Comparison of ENCODE assay signal across 7 mouse cellular contexts in the genomic region with DNA sequence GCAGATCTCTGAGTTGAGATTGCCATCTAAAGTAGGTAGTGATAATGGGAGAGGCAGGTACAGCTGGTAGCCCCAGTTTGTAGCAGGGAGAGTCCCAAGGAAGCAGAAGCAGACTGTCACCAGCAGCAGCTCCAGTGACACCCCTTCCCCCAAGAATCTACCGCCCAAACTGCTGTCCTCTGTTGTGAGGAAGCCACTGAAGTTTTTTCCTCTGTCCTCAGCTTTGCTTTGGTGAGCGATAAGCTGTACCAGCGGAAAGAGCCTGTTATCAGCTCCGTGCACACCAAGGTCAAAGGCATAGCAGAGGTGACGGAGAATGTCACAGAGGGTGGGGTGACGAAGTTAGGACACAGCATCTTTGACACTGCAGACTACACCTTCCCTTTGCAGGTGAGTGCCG. TPM values are rescaled to one million over a fixed set of nuclear protein-coding genes. Genes with fewer than 3 reads are reported as not detected.
DNase-seq lines count a peak whose midpoint lies in the region; ATAC-seq lines count a peak whose summit lies in the region.

No protein-coding gene starts in this region.

- DNase-seq in ovary, adult 18-20 months (ENCODE audit: low spot score), result peak; percentile 20
- no peak for DNase-seq in ovary, postnatal 36 days (ENCODE audit: low spot score)
- peak; percentile 29 to 35 for DNase-seq in spleen, postnatal 36 days (ENCODE audit: low spot score in 2 of 2)
- DNase-seq in urinary bladder, postnatal 25 days (ENCODE audit: low spot score), result no peak

- peak; percentile 71 for ATAC-seq in erythroblast, adult 5-6 weeks (replicated peaks; ENCODE audit: low FRiP score, poor library complexity, severe bottlenecking)
- ATAC-seq in inflammation-experienced regulatory T-cells, adult 6 months, result peak; percentile 51
- no peak for ATAC-seq in cerebellum, adult (ENCODE audit: insufficient number of reproducible peaks, low FRiP score, low TSS enrichment)

RNA-seq across cellular contexts. Expression of gene P2rx7, which starts 8.8 kb away (rescaled TPM):
- 2.1 and 2.9 TPM in 2 replicates for total RNA-seq in erythroblast, adult 5-6 weeks (2015; ENCODE audit: low replicate concordance)
- total RNA-seq in erythroblast, adult 5-6 weeks (2017; ENCODE audit: low replicate concordance), result 1.8 and 2.1 TPM in 2 replicates
- 100 to 1,000 TPM in 1 of 3 experiments, 10 to 100 TPM in 2; 53.2 to 109 (median 90.0) TPM for polyA plus RNA-seq in inflammation-experienced regulatory T-cells, adult 6 months (2017; shearing (Covaris generic))

RNA-seq across cellular contexts. Expression of gene Ift81, which starts 38.2 kb away (rescaled TPM):
- not detected in 2 replicates for total RNA-seq in erythroblast, adult 5-6 weeks (2015; ENCODE audit: low replicate concordance)
- 0.51 TPM in 1 of 2 replicates, not detected in the other for total RNA-seq in erythroblast, adult 5-6 weeks (2017; ENCODE audit: low replicate concordance)
- polyA plus RNA-seq in inflammation-experienced regulatory T-cells, adult 6 months (2017; shearing (Covaris generic)), result 1 to 10 TPM; 3.0 to 8.2 (median 6.3) TPM

RNA-seq across cellular contexts. Expression of gene P2rx4, which starts 54.8 kb away (rescaled TPM):
- 7.9 and 20.8 TPM in 2 replicates for total RNA-seq in erythroblast, adult 5-6 weeks (2015; ENCODE audit: low replicate concordance)
- total RNA-seq in erythroblast, adult 5-6 weeks (2017; ENCODE audit: low replicate concordance), result 5.0 and 8.6 TPM in 2 replicates
- 10 to 100 TPM; 24.6 to 46.1 (median 34.3) TPM for polyA plus RNA-seq in inflammation-experienced regulatory T-cells, adult 6 months (2017; shearing (Covaris generic))

Comparison
In these comparisons a context has a peak if more than half of its experiments do, and no peak if none do; other contexts are left out.
1. DNase-seq: peak in ovary, adult 18-20 months (single experiment) and spleen, postnatal 36 days (2 of 2); none in ovary, postnatal 36 days (single experiment) and urinary bladder, postnatal 25 days (single experiment).